Mouse (Mus musculus): ENCODE measurements around the gene Pcyt1a. TPM values are rescaled to one million over a fixed set of nuclear protein-coding genes. Genes with fewer than 3 reads are reported as not detected.

The Pcyt1a gene
- total and polyA plus RNA-seq, 3 experiments = 44.3 to 133 (median 110) TPM

- DNase-seq = no peak
- WGBS = 63% methylated on average over 3 of the region's 3 CpGs
- intact Hi-C loops (cut with DNase I) = no loop called here
- no peaks in the 10 kb centered on the region for H3K27me3 ChIP-seq (ENCODE audit: control insufficient read depth, insufficient read depth, low read length)
- H3K79me2 ChIP-seq (replicated peaks; ENCODE audit: control insufficient read depth, insufficient read depth, low read length) = no peaks in the 10 kb centered on the region
- TF ChIP-seq POLR2A (IDR thresholded peaks at IDR 0.05; ENCODE audit: insufficient read depth, low read depth, low read length) (no peak), CTCF (IDR thresholded peaks at IDR 0.05) (no peak), EP300 (IDR thresholded peaks at IDR 0.05; ENCODE audit: insufficient read depth, low read depth, low read length) (no peak)
- H3K9ac ChIP-seq (ENCODE audit: low read depth, low read length) = no peak within 1 kb of the TSS
- H3K4me1 ChIP-seq (ENCODE audit: control insufficient read depth, insufficient read depth, low read length) = no peaks in the 10 kb centered on the region
- H3K27ac ChIP-seq = no peak within 1 kb of the TSS
- H3K36me3 ChIP-seq (ENCODE audit: control insufficient read depth, insufficient read depth, low read length) = no peaks in the 10 kb centered on the region
- H3K4me3 ChIP-seq = no peak within 1 kb of the TSS
These were observed 65.2 kb downstream of the Pcyt1a start, which contains the start of gene Zdhhc19 for GRCm38 (mm10) chr16:32495965-32496364. Gene Zdhhc19 (plus strand): TSS chr16:32496265.

- TF ChIP-seq POLR2A (IDR thresholded peaks at IDR 0.05; ENCODE audit: insufficient read depth, low read depth, low read length) = no peak
- no peak for TF ChIP-seq EP300 (IDR thresholded peaks at IDR 0.05; ENCODE audit: insufficient read depth, low read depth, low read length)
- no peak for TF ChIP-seq CTCF (IDR thresholded peaks at IDR 0.05)
- H3K4me1 ChIP-seq (ENCODE audit: control insufficient read depth, insufficient read depth, low read length) = no peaks in the 10 kb centered on the region
- H3K27ac ChIP-seq = no peak overlapping the region
- 67% methylated on average over 13 of the region's 13 CpGs for WGBS
- intact Hi-C loops (cut with DNase I) = loop anchor here (1.0 to 2.0 kb wide), 2 partner anchors 234 to 384 kb away; no protein-coding TSS in a partner anchor
- no peaks in the 10 kb centered on the region for H3K27me3 ChIP-seq (ENCODE audit: control insufficient read depth, insufficient read depth, low read length)
- H3K9ac ChIP-seq (ENCODE audit: low read depth, low read length) = no peak overlapping the region
- H3K79me2 ChIP-seq (replicated peaks; ENCODE audit: control insufficient read depth, insufficient read depth, low read length) = no peaks in the 10 kb centered on the region
- DNase-seq = no peak
- no peak overlapping the region for H3K4me3 ChIP-seq
- H3K36me3 ChIP-seq (ENCODE audit: control insufficient read depth, insufficient read depth, low read length) = no peaks in the 10 kb centered on the region
These were observed 68.3 kb downstream of the Pcyt1a start for GRCm38 (mm10) chr16:32498996-32499395.

GRCm38 (mm10) chr16:32499430-32500037, 68.8 kb downstream of the Pcyt1a start:
- intact Hi-C loops (cut with DNase I) = loop anchor here (1.0 to 2.0 kb wide), 3 partner anchors 127 to 384 kb away; no protein-coding TSS in a partner anchor
- Histone ChIP-seq H3K79me2 (replicated peaks; ENCODE audit: control insufficient read depth, insufficient read depth, low read length) (no peaks in the 10 kb centered on the region), H3K9ac (ENCODE audit: low read depth, low read length) (no peak overlapping the region), H3K36me3 (ENCODE audit: control insufficient read depth, insufficient read depth, low read length) (no peaks in the 10 kb centered on the region), H3K27me3 (ENCODE audit: control insufficient read depth, insufficient read depth, low read length) (no peaks in the 10 kb centered on the region), H3K4me3 (no peak overlapping the region), H3K27ac (no peak overlapping the region), H3K4me1 (ENCODE audit: control insufficient read depth, insufficient read depth, low read length) (no peaks in the 10 kb centered on the region)
- DNase-seq = peak; percentile 76 to 87
- WGBS = 8% methylated on average over 22 of the region's 22 CpGs
- TF ChIP-seq CTCF (IDR thresholded peaks at IDR 0.05) (no peak; the same call in 1 of the 2 replicates), POLR2A (IDR thresholded peaks at IDR 0.05; ENCODE audit: insufficient read depth, low read depth, low read length) (no peak), EP300 (IDR thresholded peaks at IDR 0.05; ENCODE audit: insufficient read depth, low read depth, low read length) (no peak)

GRCm38 (mm10) chr16:32501459-32501858, 70.7 kb downstream of the Pcyt1a start:
- Histone ChIP-seq H3K27me3 (ENCODE audit: control insufficient read depth, insufficient read depth, low read length) (no peaks in the 10 kb centered on the region), H3K4me1 (ENCODE audit: control insufficient read depth, insufficient read depth, low read length) (no peaks in the 10 kb centered on the region), H3K4me3 (no peak overlapping the region), H3K9ac (ENCODE audit: low read depth, low read length) (no peak overlapping the region), H3K27ac (no peak overlapping the region), H3K79me2 (replicated peaks; ENCODE audit: control insufficient read depth, insufficient read depth, low read length) (no peaks in the 10 kb centered on the region), H3K36me3 (ENCODE audit: control insufficient read depth, insufficient read depth, low read length) (no peaks in the 10 kb centered on the region)
- no peak for DNase-seq
- intact Hi-C loops (cut with DNase I) = loop anchor here (2.0 kb wide), 1 partner anchor 129 kb away; no protein-coding TSS in a partner anchor
- WGBS = 75% methylated on average over 7 of the region's 7 CpGs
- TF ChIP-seq EP300 (IDR thresholded peaks at IDR 0.05; ENCODE audit: insufficient read depth, low read depth, low read length) (no peak), POLR2A (IDR thresholded peaks at IDR 0.05; ENCODE audit: insufficient read depth, low read depth, low read length) (no peak), CTCF (IDR thresholded peaks at IDR 0.05) (no peak)

DNA sequence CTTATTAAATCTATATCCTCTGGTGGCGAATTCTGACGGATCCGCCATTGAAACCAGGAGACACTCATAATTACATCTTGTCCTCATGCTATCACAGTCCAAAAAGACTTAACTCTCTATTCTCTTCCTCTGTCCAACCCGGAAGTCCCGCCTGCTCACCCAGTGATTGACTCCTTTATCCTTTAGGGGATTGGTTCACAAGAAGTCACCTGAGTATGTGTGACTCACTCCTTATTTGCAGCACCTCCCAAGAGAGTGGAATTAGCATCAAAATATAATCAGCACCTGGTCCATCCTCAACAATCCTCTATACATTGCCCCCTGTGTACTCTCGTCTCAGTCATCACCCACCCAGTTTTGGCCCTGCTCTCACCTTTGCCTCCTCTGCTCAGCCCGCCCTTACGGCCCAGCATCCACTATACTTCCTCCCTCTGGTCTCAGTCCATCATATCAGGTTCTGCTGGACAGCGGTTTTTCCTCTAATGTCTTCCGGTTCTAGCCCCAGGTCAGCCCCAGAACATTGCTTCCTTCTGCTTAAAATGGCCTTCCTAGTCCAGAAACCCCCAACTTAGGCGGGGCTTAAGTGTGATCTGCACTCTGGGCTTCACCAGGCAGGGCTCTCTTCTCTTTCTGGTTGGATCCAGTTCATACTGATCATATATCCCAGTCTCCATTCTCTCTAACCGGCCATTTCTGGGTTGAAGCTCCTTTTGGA, 72.1 kb downstream of the Pcyt1a start:
- no peaks in the 10 kb centered on the region for H3K36me3 ChIP-seq (ENCODE audit: control insufficient read depth, insufficient read depth, low read length)
- TF ChIP-seq POLR2A (IDR thresholded peaks at IDR 0.05; ENCODE audit: insufficient read depth, low read depth, low read length) (no peak), CTCF (IDR thresholded peaks at IDR 0.05) (no peak), EP300 (IDR thresholded peaks at IDR 0.05; ENCODE audit: insufficient read depth, low read depth, low read length) (no peak)
- no peaks in the 10 kb centered on the region for H3K27me3 ChIP-seq (ENCODE audit: control insufficient read depth, insufficient read depth, low read length)
- no peak for DNase-seq
- H3K27ac ChIP-seq = no peak overlapping the region
- H3K79me2 ChIP-seq (replicated peaks; ENCODE audit: control insufficient read depth, insufficient read depth, low read length) = no peaks in the 10 kb centered on the region
- H3K9ac ChIP-seq (ENCODE audit: low read depth, low read length) = no peak overlapping the region
- 81% methylated on average over 12 of the region's 12 CpGs for WGBS
- H3K4me1 ChIP-seq (ENCODE audit: control insufficient read depth, insufficient read depth, low read length) = no peaks in the 10 kb centered on the region
- intact Hi-C loops (cut with DNase I) = no loop called here
- H3K4me3 ChIP-seq = no peak overlapping the region

DNA sequence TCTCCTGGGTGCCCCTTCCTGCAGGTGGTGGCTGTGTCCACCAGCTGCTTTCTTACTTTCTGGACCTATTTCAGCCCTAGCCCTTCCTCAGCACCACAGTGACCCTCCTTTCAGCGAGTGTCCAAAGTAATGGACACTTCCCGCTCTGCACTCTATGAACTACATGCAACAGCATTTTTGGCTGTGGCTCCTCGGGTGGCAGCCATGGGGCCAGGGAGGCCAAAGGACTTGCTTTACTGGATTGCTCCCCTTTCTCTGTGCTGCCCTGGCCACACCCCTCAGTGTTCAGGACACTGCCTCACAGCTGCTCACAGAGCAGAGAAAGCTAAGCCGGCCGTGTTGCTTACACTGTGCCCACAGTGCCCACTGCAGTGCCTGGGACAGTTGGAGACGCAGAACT, 72.9 kb downstream of the Pcyt1a start:
- no peak overlapping the region for H3K27ac ChIP-seq
- TF ChIP-seq EP300 (IDR thresholded peaks at IDR 0.05; ENCODE audit: insufficient read depth, low read depth, low read length) (no peak), CTCF (IDR thresholded peaks at IDR 0.05) (no peak), POLR2A (IDR thresholded peaks at IDR 0.05; ENCODE audit: insufficient read depth, low read depth, low read length) (no peak)
- H3K9ac ChIP-seq (ENCODE audit: low read depth, low read length) = no peak overlapping the region
- no peaks in the 10 kb centered on the region for H3K4me1 ChIP-seq (ENCODE audit: control insufficient read depth, insufficient read depth, low read length)
- 74% methylated on average over 6 of the region's 6 CpGs for WGBS
- intact Hi-C loops (cut with DNase I) = no loop called here
- no peaks in the 10 kb centered on the region for H3K27me3 ChIP-seq (ENCODE audit: control insufficient read depth, insufficient read depth, low read length)
- DNase-seq = no peak
- H3K4me3 ChIP-seq = no peak overlapping the region
- H3K36me3 ChIP-seq (ENCODE audit: control insufficient read depth, insufficient read depth, low read length) = no peaks in the 10 kb centered on the region
- no peaks in the 10 kb centered on the region for H3K79me2 ChIP-seq (replicated peaks; ENCODE audit: control insufficient read depth, insufficient read depth, low read length)
